9 mouse cellular contexts compared by ENCODE assay signal in the genomic region with DNA sequence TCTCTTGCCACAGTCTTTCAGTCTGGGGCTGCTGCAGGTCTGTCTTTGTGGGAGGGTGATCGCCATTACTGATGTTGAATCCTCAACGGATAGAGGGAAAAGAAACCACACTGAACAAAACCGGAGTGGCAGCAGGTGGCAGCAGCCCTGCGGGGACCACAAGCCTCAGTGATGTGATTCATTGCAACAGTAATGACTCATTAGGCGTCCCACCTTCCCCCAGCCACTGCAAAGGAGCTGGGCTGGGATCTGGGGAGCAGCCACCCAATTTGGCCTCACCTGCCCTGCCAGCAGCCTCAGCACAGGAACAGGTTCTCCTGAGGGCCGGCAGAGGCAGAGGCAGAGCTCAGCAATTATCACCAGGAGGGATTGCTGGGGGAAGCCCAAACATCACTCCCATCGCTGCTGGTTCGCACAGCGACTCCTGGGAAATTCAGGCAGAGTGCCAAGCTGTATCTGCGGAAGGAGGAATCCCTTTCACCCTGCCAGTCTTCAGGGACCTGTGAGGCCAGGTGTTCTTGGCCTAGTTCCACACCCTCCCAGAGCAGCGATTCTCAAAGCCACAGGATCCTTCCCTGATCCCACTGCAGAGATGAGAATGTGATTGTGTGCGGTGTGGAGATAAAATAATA. TPM values are rescaled to one million over a fixed set of nuclear protein-coding genes. Genes with fewer than 3 reads are reported as not detected.
DNase-seq lines count a peak whose midpoint lies in the region; ATAC-seq and TF ChIP-seq lines count a peak whose summit lies in the region.
"Had no signal": no experiment of that assay in that cellular context is flagged by ENCODE, and none has a peak within 500 bp of the region (broad histone marks: within the 10 kb centered on the region; RNA-seq: fewer than 3 reads in every experiment).

No protein-coding gene starts in this region.

- peak; percentile 48 to 57 for DNase-seq in cerebellum, postnatal 10 days
- DNase-seq in cerebellum, adult 11-12 months: no peak
- DNase-seq in right cerebral cortex, adult 18-20 months: peak; percentile 78
- DNase-seq in right cerebral cortex, postnatal 4 days: no peak
- DNase-seq in left cerebral cortex, adult 2 months (ENCODE audit: extremely low spot score in 1 of 2, low spot score in 2 of 2): peak; percentile 59 to 63
- peak; percentile 40 for DNase-seq in retina, postnatal 1 day
- DNase-seq in spleen, postnatal 10 days (ENCODE audit: low spot score in 2 of 2): no peak

- H3K4me3 ChIP-seq in left cerebral cortex, adult 2 months: no peak overlapping the region
- H3K4me3 ChIP-seq: limb, embryonic 12.5 days had no signal

- intact Hi-C loops in left cerebral cortex, adult 2 months (cut with DNase I): no loop called here

- TF ChIP-seq CTCF in left cerebral cortex, adult 2 months (IDR thresholded peaks at IDR 0.05): peak; percentile 38

- peak overlapping the region; percentile 28; the same call in 1 of the 2 replicates for H3K27ac ChIP-seq in left cerebral cortex, adult 2 months
- H3K27ac ChIP-seq: limb, embryonic 12.5 days had no signal

- ATAC-seq in erythroblast, adult 5-6 weeks (replicated peaks; ENCODE audit: low FRiP score, poor library complexity, severe bottlenecking): no peak

RNA-seq across cellular contexts. Expression of gene Sgsm2, which starts 25.8 kb away (rescaled TPM):
- 10 to 100 TPM; 83.1 to 94.5 TPM for total RNA-seq in left cerebral cortex, adult 2 months (2021)
- 0.96 TPM in 1 of 2 replicates, not detected in the other for total RNA-seq in erythroblast, adult 5-6 weeks (2015; ENCODE audit: low replicate concordance)
- 0.14 and 0.43 TPM in 2 replicates for total RNA-seq in erythroblast, adult 5-6 weeks (2017; ENCODE audit: low replicate concordance)

RNA-seq across cellular contexts. Expression of gene Tsr1, which starts 26.8 kb away (rescaled TPM):
- 10 to 100 TPM; 28.2 to 34.0 TPM for total RNA-seq in left cerebral cortex, adult 2 months (2021)
- total RNA-seq in erythroblast, adult 5-6 weeks (2015; ENCODE audit: low replicate concordance): 8.8 and 10.0 TPM in 2 replicates
- total RNA-seq in erythroblast, adult 5-6 weeks (2017; ENCODE audit: low replicate concordance): 9.5 and 13.9 TPM in 2 replicates

RNA-seq across cellular contexts. Expression of gene Mnt, which starts 40.4 kb away (rescaled TPM):
- 10 to 100 TPM; 32.4 to 37.3 TPM for total RNA-seq in left cerebral cortex, adult 2 months (2021)
- 1.3 and 2.1 TPM in 2 replicates for total RNA-seq in erythroblast, adult 5-6 weeks (2015; ENCODE audit: low replicate concordance)
- total RNA-seq in erythroblast, adult 5-6 weeks (2017; ENCODE audit: low replicate concordance): 0.68 and 2.1 TPM in 2 replicates

RNA-seq across cellular contexts. Expression of gene Smg6, which starts 54.5 kb away (rescaled TPM):
- 10 to 100 TPM; 30.9 to 32.6 TPM for total RNA-seq in left cerebral cortex, adult 2 months (2021)
- 68.8 and 80.9 TPM in 2 replicates for total RNA-seq in erythroblast, adult 5-6 weeks (2015; ENCODE audit: low replicate concordance)
- 157 and 187 TPM in 2 replicates for total RNA-seq in erythroblast, adult 5-6 weeks (2017; ENCODE audit: low replicate concordance)

RNA-seq across cellular contexts. Expression of gene Srr, which starts 54.6 kb away (rescaled TPM):
- total RNA-seq in left cerebral cortex, adult 2 months (2021): 10 to 100 TPM; 81.8 to 85.3 TPM
- 9.4 and 17.6 TPM in 2 replicates for total RNA-seq in erythroblast, adult 5-6 weeks (2015; ENCODE audit: low replicate concordance)
- total RNA-seq in erythroblast, adult 5-6 weeks (2017; ENCODE audit: low replicate concordance): 5.6 and 7.0 TPM in 2 replicates

Comparison
In these comparisons a context has a peak if more than half of its experiments do, and no peak if none do; other contexts are left out.
1. DNase-seq: peak in cerebellum, postnatal 10 days (2 of 2), right cerebral cortex, adult 18-20 months (single experiment), left cerebral cortex, adult 2 months (2 of 2) and retina, postnatal 1 day (single experiment); none in cerebellum, adult 11-12 months (single experiment), right cerebral cortex, postnatal 4 days (single experiment) and spleen, postnatal 10 days (0 of 2).
2. RNA of gene Sgsm2, which starts 25.8 kb away (total RNA-seq): 83.1 to 94.5 TPM in left cerebral cortex, adult 2 months; 0.14 to 0.96 TPM in erythroblast, adult 5-6 weeks; every median in the first group is over 10 times any median in the second.
3. RNA of gene Mnt, which starts 40.4 kb away (total RNA-seq): 32.4 to 37.3 TPM in left cerebral cortex, adult 2 months; 0.68 to 2.1 TPM in erythroblast, adult 5-6 weeks; every median in the first group is over 10 times any median in the second.